Mouse (Mus musculus) v-Abl transformed pro-B cells (cell line): ENCODE data around the gene Mindy2.

Source experiments
- in situ Hi-C, 2 experiments: fragments of 400-800 bp; cut with MboI; formaldehyde crosslinking; loops; one replicate each; pipeline ENCODE4 v1.15.1; 2025; ENCODE audit not compliant: unreplicated experiment in 2 of 2

Gene Mindy2

DNA sequence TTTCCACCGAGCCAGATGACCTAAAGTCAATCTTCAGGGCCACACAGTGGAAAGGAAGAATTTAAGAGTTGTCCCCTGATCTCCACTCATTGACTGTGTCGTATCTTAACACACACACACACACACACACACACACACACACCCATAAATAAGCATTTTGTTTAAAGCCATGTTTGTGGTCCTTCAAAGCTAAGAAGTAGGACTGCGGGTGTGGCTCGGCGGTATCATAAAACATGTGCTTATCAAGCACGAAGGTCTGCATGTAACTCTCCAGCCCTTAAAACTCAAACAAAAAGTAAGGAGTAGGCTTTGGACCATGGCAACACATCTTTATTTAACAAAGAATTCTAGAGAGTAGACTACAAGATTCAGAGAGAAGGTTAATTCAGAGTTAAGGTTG, 13.4 kb upstream of the Mindy2 start:
- in situ Hi-C loops, result loop anchor here (5.0 to 10.0 kb wide), 6 partner anchors 162 to 402 kb away; no protein-coding TSS in a partner anchor

DNA sequence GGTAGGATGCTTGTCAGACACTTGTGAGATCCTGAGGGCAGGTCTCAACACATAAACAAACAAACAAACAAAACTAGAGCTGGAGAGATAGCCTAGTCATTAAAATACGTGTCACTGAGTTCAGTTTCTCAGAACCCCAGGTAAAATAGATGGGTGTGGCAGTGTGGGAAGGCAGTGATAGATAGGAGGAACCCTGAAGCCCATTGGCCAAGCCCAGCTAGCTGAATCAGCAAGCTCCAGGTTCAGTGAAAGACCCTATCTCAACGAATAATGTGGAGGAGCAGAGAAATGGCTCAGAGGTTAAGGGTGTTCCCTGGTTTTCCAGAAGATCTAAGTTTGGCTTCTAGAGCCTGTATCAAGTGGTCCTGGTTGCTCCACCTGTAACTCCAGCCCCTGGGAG, 12.2 kb upstream of the Mindy2 start:
- in situ Hi-C loops, result loop anchor here (5.0 to 10.0 kb wide), 2 partner anchors 403 to 516 kb away; no protein-coding TSS in a partner anchor

DNA sequence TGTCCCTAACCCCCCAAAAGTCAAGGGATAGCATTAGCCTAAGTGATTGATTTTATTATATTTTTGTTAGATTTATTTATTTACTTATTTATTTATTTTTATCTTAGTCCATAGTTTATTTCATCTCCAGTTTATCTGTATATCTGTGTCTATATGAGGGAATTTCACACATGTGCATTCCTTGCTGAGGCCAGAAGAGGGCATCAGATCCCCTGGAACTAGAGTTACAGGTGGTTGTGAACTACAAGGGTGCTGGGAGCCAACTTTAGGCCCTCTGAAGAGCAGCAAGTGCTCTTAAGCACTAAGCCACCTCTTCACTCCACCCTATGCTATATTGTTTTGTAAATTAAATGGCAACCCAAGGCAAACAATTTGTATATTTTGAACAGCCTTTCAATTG, 11.1 kb upstream of the Mindy2 start:
- in situ Hi-C loops, result loop anchor here (5.0 to 10.0 kb wide), 2 partner anchors 404 to 517 kb away; no protein-coding TSS in a partner anchor

DNA sequence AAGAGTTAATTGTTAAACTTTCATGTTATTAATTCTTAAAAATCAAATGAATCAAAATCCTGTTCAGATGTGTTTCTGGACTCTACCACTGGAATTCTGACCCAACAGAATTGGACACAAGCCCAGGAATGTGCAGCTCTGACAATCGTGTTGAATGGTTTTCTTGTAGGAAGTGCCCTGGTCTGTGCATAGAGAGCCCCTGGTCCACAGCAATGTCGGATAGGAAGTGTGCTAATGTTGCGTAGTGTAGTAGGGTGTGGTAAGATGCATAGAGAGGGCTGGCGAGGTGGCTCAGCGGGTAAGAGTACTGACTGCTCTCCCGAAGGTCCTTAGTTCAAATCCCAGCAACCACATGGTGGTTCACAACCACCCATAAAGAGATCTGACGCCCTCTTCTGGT, 9.8 kb upstream of the Mindy2 start:
- in situ Hi-C loops, result loop anchor here (5.0 to 10.0 kb wide), 2 partner anchors 405 to 518 kb away; no protein-coding TSS in a partner anchor

DNA sequence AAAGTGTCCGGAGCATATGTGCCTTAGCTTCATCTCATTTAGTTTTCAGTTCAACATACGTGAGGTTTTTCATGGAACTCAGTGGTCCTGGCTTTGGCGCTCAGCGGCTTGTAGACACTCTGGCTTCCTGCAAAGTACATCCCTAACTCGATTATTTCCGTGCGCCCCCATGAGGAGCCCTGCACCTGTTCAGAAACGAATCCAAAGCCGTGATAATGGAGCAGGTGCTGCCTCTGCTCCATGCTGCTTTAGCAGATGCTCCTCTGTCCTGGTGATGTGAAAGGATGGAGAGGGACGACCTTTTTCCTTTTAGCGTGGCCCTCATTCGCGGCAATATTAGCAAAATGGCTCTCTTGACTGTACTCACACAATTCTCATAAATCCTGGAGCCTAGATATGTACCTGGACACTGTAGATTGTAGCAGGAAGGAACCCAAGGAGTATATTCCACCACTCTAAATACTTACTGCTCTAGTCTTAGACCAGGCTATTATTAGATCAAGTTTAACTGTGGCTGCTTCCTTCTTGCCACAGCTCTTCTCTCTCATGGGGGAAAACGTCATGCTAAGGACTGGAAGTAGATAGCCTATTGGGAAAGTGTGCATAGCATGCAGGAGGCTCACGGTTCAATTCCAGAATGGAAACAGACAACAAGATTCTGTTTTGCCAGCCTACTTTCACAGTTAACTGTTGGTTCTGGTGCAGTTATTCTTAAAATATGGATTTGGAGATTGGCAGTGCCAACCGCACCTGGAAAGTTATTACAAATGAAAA, 8.6 kb upstream of the Mindy2 start:
- in situ Hi-C loops, result loop anchor here (5.0 to 10.0 kb wide), 2 partner anchors 407 to 519 kb away; no protein-coding TSS in a partner anchor

- in situ Hi-C loops, result loop anchor here (5.0 to 10.0 kb wide), 2 partner anchors 407 to 520 kb away; no protein-coding TSS in a partner anchor
Measured at GRCm38 (mm10) chr9:70664847-70665246, 7.9 kb upstream of the Mindy2 start.

DNA sequence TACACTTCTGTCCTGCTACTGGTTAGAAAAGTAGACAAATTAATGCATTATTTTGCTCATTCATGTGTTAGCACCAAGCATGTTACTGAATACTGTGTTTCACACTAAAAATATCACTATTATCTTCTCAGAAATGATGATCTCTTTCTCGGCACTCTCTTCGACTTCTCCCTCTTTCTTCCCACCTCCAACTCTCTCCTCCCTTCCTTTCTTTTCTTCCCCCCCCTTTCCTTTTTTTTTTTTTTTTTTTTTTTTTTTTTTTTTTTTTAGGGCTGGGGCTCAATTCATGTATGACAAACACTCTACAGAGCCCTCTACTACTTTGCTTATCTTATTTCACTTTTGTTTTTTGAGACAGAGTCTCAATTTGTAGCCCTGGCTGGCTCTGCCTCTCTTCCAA, 1.3 kb upstream of the Mindy2 start:
- in situ Hi-C loops, result no loop called here

DNA sequence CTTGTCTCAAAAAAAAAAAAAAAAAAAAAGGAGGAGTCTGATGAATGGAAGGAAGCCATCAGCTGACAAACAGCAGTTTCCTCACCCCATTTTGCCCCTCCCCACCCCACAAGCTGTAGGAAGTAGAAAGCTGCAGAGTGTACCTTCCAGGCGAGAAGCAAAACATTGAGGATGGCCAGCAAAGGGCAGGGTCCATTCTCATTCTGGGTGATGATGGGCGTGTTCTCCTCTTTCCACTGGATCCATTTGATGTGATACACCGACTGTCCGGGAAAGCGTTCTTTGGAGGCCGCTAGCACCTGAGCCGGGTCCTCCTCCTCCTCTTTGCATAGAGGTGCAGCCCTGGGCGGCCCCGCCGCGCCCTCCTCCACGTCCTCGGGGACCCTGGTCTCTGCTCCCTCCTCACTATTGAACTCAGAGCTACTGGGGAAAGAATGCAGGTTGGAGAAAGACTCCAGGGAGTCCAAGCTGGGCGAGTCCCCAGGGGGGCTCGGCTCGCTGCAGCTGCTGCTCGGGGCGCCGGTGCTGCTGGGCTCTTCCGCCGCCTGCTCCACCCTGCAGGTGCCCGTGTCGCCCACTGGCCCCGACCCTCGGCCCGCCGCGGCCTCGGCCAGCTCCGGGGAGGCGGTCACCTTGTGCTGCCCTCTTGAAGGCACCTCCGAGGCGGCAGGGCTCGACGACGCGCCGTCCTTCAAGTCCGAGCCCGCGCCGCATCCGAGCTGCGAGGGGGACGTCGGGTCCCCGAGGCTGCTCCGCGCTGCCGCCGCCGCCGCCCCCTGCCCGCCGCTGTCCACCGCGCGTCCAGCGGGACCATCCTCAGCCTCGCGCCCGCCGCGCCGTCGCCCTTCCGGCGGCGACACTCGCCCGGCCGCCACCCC, 605 bp downstream of the Mindy2 start, which contains the start of gene Gm10642:
Gm10642 (plus strand) TSS at position 122 of the 878 bp plus-strand sequence.
- in situ Hi-C loops, result no loop called here

DNA sequence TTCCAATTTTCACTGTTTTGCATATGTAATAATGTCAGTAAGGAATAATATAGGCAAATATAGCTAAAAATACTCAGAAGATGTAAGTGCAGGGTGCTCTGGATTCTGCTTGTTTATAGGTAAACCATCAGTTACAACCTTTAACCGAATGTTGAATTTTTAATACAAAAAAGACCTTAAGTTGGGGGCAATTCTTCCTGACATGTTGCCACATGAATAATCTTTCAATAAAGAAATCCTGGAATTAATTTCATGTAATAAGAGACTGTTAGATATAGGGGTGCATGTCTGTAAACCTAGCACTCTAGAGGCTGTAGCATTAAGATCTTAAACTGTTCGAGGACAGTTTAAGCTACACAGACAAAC, 1.2 kb downstream of the Mindy2 start:
- in situ Hi-C loops, result no loop called here

DNA sequence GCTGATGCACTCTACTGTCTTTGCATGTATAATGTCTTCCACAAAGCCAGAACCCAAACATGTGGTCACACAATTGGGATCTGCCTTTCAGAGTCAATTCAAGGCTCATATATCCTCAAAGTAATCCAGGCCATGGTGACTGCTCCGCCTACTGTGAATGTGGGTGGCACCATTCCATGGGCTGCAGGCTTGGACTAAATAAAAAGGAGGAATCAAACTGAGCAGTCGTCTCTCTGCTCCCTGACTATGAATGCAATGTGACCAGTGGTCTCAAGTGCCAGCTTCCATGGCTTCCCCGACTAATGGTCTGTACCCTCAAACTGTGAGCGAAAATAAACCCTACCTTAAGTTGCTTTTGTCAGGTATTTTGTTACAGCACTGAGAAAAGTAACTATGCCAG, 2.5 kb downstream of the Mindy2 start:
- in situ Hi-C loops, result no loop called here

GRCm38 (mm10) chr9:70653875-70654274, 3.1 kb downstream of the Mindy2 start:
- in situ Hi-C loops, result no loop called here

DNA sequence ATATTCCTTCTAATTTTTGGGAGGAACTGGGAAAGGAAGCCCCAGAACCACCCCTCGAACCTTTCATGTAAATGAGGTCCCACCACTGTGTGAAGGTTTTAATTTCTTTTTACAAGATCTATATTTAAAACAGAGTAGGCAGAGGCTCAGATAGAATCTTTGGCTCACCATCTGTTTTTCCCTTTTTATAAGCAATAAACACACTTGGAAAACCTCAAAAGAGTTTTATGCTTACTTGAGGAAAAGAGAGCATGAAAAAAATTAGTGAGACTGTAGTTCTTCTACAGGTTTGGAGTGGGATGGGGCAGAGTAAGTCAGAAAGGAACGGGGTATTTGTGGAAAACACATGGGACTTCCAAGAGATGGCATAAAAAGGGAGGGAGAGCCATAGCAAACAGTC, 4.8 kb downstream of the Mindy2 start:
- in situ Hi-C loops, result no loop called here

- in situ Hi-C loops, result no loop called here
Measured at GRCm38 (mm10) chr9:70650994-70651393, 6.0 kb downstream of the Mindy2 start.

DNA sequence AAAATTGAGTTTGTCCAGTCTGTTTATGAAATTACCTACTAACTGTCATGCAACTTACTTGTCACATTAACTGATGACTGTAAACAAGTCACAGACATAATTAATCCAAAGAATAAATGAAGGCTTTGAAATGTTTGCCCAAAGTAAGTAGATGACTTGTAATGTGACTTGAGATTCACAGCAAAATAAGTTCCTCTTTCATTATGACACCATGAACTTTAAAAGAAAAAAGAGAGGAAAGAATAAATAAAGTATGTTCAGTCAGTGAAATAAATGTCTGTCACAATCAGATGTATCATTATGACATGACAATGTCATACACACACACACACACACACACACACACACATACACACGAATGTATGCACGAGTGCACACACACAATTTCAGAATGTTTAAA, 6.7 kb downstream of the Mindy2 start:
- in situ Hi-C loops, result no loop called here

GRCm38 (mm10) chr9:70636748-70637147, 20.2 kb downstream of the Mindy2 start:
- in situ Hi-C loops, result no loop called here

GRCm38 (mm10) chr9:70631665-70632064, 25.3 kb downstream of the Mindy2 start:
- in situ Hi-C loops, result no loop called here

- in situ Hi-C loops, result no loop called here
Measured at GRCm38 (mm10) chr9:70629711-70630110, 27.3 kb downstream of the Mindy2 start.

DNA sequence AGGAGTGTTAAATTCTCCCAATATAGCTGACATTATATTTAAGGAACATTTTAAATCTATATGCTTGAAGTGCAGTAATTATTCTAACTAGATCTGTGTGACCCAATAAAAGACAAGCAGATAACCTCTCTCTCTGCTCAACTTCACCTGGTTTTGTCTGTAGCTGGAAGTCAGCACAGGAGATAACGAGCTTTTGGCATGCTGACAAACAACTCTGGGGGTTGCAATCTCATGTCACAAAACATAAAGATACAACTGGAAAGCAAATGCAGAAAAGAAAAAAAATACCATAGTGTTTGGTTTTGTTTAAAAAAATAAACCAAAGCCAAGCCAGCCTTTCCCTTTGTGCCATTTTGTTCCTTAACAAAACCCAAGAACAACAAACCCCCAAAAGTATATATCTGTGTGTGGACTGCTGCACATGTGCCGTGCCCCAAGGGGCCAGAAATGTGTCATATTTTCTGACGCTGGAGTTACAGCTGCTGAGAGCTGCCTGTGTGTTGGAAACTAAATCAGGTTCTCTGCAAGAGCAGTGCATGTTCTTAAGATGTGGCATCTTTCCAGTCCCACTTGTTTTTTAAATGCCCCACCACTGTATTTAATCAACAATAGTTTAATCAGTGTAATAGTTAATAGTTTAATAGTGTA, 45.8 kb downstream of the Mindy2 start:
- in situ Hi-C loops, result no loop called here

- in situ Hi-C loops, result no loop called here
Measured at GRCm38 (mm10) chr9:70602186-70602845, 54.7 kb downstream of the Mindy2 start.

DNA sequence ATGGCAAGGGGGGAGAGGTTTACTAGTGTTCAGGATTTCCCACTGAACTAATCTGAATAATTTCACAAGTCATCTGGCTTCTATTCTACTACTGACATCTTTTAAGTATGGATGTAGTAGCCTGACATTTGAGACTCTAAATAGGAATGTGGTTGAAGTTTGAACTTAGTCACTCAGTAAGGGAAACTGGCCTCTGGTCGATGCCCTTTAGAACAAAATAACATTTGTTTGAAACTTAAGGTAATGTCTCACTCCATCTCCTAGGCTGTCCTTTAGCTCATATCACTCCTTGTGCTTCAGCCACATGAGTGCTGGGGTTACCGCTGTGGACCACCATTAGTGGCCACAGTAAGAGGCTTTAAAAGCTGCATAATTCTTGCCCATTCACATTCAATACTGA, 58.7 kb downstream of the Mindy2 start:
- in situ Hi-C loops, result loop anchor here (10.0 to 25.0 kb wide), 3 partner anchors 161 to 586 kb away; partner anchors contain the start of gene Gtf2a2 (in 1 of the 2)
